Mouse (Mus musculus): Measurements from ENCODE around the gene Acap2.

Gene Acap2

DNA sequence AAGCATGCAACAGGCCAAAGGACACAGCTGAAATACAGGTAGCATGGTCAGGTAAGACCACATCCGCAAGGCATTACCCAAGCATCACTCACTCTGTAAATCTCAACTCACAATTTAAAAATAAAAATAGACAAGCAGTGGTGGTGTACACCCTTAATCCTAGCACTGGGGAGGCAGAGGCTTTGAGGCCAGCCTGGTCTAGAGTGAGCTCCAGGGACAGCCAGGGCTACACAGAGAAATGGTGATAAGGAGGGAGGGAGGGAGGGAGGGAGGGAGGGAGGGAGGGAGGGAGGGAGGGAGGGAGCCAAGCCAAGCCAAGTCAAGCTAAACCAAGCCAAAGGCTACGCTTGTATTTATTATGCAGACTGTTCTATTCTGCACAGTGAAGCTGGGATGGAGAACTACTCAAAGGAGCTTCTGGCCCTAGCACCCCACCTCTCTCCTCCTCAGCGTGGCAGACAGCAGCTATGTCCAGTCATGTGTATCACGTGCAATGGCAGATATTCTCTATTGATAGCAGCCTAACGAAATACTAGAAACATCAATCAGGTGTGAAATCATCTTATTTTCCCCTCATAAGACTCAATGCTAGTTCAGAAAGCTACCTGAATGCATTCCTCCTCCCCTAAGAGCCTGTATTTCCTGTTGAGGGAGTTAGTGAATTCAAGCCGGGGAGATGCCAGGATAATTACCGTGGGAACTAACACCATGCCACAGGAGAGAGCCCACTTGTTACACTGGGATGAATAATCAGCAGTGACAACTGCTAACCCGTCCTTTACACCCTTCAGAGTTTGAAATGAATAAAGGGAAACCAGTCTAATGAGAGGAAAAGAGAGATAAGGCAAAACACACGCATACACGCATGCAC lies 33.8 kb downstream of the Acap2 start:
- no peak for DNase-seq

DNA sequence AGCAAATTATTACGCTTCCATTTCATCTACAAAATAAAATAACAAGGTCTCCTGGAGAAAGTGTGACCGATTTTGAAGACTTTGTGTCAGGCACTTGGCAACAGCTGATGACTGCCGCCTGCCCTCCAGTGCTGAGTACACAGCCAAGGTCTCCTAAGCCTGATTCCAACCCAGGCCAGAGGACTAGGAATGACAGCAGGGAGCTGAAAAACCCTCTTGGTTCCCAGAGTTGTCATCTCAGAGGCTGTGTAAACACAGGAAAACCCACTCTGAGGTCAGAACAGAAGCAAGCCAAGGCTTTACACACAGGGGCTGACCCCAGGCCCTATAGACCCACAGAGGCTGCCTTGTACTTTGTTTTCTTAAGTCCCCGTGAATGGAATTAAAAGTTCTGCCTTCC lies 35.1 kb downstream of the Acap2 start:
- DNase-seq, result peak; percentile 34

DNA sequence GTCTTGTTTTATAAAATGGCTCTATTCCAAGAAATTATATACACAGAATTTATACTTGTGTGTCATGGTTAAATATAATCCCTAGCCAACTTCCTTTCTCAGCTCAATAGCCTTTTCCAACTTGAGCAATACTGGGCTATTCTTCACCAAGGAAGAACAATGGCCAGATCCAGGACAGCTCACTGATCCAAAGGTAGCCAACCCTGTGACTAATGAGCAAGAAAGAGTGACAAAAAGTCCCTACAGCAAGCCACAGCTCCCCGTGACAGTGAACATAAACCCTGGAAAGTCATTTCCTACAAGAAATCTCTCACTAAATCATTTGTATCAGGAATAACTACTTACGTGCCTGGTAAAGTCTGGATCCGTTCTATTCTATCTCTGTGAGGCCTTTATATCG lies 35.6 kb downstream of the Acap2 start:
- DNase-seq, result no peak

DNA sequence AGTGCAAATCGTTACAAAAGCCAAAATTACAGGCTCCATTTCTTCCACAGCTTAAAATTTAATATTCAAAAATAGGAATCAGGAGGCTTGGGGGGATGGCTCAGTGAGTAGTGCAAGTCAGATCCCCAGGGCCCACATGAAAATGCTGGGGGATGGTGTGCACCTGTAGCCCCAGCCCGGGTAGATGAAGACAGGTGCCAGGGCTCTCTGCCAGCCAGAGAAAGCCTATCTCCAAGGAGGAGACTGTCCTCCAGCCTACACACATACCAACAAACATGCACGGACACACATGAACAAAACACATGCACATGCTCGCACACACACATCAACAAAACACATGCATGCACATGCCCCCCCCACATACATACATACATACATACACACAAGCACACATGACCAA lies 36.9 kb downstream of the Acap2 start:
- DNase-seq, result no peak

DNA sequence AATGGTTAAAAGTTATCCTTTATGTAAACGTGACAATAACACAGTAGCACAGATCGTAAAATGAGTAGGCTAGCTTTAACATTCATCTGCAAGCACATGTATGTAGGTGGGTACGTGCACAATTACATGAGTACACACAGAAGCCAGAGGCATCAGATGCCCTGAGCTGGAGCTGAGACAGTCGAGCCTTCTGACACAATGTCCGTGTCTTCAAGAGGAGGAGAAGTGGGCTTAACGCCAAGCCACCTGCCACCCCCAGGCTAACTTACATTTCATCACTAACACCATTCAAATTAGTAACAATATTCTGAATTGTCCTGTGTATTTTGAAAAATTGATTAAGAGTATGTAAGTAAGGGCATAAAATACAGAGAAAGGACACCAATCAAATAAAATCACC lies 40.6 kb downstream of the Acap2 start:
- DNase-seq, result no peak

DNA sequence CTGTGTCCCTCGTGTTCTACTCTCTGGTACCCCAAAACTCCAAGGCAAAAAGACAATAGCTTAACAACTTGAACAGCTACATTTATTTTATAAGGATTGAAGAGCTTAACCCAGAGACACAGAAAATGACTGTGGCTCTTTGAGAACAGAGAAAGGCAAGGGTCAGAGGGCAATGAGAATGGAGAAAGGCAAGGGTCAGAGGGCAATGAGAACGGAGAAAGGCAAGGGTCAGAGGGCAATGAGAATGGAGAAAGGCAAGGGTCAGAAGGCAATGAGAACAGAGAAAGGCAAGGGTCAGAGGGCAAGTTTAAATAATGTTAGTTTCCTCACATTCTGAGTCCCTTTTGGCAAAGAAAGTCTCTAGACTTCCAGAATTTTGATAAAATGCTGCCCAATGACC lies 41.6 kb downstream of the Acap2 start:
- no peak for DNase-seq

DNA sequence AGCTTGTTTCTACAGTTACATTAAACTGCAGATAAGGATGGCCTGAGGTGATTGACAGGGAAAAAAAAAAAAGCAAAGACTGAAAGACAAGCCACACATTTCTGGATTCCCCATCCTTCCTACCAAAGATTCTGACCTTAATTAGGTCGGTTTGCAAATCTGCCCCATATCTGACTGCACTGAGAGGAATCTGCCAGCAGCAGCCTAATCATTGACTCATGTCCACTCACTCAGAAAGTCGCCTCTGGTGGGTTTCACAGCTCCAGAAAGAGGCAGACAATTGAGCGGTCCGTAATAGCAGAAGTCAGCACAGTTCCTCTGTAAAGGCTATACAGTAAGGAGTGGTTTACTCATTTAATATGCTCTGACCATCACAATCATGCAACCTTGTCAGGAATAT lies 51.2 kb downstream of the Acap2 start:
- no peak for DNase-seq

DNA sequence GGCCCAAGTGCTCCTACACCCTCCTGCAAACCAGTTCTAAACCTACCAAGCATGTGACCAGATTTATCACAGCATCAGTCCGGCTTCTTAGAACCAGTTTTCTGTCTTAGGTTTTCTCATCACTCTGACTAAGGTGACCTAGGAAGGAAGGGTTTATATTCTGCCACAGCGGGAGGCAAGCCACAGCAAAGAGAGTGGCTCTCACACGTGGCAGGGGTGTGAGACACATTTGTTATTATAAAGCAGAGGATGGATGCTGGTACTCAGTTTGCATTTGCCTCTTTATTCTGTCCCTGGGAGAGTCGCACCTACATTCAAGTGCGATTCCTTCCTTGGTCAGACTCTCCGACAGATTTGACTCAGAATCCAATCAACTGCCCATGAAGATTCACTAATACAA lies 52.2 kb downstream of the Acap2 start:
- no peak for DNase-seq

DNA sequence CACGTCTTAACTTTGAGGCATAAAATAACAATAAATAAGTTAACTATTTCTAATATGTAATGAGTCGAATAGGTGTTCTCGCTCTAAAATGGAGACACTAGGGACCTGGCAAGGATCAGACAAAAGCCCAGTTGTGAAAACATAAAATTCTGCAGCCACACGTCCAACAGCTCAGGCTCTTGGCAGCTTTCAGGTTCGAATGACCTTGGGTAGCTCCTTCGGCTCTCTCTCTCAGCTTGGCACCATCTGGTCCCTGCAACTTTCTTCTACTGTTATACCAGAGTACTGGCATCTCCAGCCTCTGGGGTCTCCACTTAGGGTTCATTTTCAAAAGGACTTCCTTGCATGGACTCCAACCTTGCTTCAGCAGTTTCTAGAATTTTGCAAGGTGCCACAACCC lies 53.3 kb downstream of the Acap2 start:
- no peak for DNase-seq

DNA sequence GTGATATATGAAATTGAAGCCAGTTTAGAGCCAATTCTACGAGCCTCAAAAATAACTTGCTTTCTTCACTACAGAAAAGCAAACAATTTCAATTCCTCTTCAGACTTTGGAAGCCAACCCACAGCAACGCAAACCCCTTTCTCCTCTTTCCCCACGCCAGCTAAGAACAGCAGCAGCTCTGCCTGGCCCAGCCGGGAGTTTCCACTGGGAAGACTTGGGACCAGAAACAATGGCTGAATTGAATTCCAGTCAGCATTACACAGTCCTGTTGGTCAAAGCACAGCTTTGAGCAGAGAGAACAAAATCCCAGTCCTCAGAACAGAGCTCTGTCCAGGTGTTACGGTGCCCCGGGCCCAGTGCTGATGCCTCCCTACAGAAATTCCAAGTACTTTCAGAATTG lies 59.1 kb downstream of the Acap2 start:
- peak; percentile 13 for DNase-seq

DNA sequence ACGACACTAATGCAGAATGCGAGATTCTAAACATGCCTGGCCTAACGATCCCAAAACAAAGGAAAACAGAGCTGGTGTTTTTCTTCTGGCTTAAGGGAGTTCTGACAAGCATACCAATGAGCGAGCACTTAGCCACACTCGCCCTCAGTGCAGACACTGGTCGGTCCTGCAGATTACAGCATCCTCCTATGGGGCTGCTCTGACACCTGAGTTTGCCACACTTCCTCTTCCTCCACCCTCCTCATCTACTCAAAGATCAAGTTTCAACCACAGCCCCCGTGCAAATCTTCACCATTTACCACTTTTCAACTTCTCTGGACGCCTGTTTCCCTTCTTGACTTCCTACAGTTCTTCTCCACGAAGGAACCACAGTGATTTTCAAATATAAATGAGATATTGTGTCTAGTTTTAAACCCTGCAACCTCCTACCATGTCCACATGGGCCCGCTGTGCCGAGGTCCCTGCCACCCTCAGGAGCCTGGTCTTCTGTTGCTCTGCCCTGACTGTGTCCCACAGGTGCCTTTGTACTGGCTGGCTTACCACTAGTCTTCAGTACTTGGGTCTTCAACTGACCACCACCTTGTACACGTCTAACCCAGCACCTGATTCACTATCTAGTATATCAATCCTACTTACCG lies 64.3 kb downstream of the Acap2 start:
- no peak for DNase-seq

DNA sequence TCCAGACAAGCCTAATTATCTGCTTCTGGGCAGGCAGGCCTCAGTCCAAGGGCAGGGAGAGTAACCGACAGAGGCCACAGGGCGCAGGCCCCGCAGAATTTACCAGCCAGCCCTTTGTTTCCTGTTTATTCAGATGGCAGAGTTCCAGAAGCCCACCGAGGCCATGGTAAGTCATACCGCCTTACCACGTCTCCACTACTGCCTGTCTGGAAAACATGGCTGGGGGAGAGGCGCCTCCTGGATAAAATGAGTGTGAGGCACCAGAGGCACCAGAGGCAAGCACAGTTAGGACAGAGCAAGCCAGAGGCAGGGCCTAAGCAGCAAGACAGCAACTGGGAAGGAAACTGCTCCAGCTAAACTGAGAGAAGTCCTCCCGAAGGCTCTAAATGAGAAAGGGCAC lies 65.5 kb downstream of the Acap2 start:
- peak; percentile 60 for DNase-seq

DNA sequence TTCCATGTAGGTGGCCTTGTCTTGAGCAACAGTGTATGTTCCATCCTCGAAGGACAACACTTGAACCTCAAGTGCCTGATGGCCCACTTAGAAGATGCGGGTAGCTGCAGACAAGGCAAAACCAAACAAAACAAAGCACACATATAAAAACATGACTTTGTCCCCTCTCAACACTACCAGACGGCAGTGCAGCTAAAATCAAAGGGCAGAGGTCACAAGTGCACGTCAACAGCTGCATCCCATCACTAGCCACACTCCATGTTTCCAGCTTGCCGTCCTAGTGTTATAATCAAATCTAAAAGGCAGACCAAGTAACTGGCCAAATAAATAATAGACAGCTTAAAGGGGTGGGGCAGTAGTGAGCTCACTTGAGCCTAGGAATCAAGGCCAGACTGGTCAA lies 69.5 kb downstream of the Acap2 start:
- DNase-seq, result peak; percentile 46

DNA sequence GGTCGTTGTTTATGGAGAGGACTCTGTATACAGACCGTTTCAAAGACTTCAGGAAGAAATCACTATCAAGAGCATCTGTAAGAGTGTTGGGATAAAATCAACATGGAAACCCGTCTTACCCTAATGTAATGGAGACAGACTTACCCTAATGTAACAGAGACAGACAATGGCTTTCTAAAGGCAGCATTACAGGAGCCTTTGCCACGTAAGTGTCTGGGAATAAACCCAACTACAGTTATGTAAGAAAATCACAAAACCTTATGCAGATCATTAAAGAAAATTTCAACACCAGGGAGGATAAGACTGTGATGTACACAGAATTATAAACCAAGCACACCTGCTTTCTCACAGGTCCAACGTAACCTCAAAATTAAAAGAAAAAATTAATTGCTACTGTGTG lies 72.9 kb downstream of the Acap2 start:
- DNase-seq, result no peak

DNA sequence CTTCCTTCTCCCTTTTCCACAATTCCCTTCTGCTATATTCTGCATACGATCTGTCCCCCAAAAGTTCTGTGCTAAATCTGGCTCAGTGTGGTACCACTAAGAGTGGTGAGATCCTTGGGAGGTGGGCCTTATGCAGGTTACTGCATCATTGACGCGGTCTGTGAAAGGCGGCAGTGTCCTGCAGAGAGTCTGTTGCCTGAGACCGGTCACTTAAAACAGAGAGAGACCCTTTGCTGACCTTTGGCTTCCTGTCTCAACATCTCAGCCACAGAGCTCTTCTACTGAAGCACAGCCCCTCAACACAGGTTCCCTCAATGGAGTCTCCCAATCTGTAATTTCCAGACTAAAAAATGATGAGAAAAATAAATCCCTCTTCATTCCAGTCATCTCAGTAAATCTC lies 76.1 kb downstream of the Acap2 start:
- DNase-seq, result no peak

DNA sequence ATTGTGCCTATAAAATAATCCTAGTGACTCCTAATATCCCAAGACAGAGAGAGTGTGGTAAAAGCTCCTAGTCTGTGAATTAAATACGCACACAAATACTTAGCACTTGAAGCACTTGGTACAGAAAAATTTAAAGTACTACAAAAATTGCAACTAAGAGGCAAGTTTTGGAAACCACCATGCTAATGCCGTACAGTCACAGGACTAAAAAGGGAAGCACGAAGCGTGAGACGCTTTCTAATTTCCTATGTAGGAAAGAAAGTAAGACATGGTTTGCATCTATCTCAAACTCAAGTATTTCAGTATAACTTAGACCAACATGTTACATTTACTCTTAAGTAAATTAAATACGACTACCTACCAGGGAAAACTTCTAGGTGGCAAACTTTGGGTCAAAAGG lies 79.4 kb downstream of the Acap2 start:
- DNase-seq, result no peak

DNA sequence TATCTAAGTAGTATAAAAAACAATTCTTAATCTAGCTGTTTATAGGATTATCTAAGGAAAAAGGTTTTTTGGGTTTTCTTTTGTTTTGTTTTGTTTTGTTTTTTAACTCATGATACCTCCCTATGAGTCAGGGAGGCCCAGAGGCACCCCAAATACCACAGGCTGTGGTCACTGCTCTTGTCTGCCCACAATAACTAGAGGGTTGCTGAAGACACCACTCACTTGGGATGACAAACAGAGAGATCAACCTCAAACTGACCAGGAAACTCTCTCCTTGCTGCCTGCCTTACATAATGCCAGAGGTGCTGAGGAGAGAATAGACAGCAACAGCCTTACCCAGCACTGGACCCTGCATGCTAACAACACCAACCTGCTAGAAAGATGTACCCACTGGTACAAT lies 87.4 kb downstream of the Acap2 start:
- no peak for DNase-seq

DNA sequence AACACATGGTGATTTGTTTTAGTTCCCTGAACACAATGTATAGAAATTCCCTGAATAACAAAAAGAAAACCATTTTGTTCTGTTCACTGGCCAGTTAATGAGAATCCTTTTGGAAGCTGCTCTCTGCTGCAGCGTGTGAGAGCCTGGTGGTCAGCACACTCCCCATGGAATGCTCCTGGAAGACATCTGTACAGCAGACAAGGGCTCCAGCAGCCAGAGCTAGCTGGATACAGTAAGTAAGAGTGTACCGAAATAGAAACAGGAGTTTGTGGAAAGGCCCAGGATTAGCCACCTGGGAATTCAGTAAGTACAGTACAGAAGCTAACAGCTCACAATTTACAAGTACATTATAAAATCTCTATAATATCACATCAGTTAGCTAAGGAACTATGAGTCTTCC lies 99.7 kb downstream of the Acap2 start:
- no peak for DNase-seq

DNA sequence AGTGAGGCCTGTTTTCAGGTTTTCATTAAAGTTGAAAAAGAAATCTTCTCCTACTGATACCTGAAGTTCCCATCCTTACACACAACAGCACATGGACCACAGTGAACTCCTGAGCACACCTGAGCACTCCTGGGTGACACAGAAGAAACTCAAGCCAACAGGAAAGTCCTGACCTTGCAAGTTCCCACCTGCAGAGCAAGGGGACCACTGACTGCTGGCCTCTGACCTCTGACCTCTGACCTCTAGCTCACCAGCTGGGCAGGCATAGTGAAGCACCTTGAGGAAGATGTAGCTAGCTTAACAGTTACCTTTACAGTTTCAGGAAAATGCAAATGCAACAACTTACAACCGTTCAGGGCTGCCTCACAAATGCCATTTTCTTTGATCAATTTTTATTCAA lies 101.1 kb downstream of the Acap2 start:
- DNase-seq, result no peak

DNA sequence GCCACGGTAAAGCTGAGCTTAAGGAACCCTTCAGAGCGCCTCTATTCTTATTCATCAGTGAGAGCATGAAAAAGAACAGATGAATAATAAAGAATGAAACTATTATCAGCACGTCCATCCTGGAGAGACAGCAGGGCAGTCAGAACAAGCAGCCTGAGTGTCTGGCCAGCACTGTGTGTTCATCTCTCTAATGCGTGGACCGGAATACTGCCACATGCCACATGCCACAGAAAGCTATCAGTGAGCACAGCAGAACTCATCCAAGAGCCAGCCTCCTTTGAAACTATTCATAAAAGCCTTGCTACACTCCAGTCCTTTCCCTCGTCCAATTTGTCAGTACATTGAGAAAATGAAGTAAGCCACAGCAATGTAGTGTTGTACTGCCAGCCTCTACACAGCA lies 107.0 kb downstream of the Acap2 start:
- no peak for DNase-seq

DNA sequence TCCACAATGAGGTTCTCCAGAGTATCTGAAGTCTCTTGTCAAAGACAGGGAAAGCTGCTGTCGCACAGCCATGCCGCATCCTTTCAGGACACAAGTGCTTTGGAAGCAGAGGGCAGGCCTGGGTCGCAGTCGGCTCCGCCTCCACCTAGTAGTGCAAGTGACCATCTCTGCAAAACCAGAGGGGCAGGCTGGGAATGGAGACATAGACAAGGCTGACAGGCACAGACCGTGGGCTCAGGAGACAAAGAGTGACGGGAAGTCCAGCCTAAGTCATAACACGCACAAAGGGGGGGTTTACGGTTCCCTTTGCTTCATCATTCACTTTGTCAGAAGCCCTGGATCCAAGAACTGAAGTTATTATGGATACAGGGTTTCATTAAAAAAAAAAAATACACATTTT lies 107.9 kb downstream of the Acap2 start:
- DNase-seq, result peak; percentile 44

DNA sequence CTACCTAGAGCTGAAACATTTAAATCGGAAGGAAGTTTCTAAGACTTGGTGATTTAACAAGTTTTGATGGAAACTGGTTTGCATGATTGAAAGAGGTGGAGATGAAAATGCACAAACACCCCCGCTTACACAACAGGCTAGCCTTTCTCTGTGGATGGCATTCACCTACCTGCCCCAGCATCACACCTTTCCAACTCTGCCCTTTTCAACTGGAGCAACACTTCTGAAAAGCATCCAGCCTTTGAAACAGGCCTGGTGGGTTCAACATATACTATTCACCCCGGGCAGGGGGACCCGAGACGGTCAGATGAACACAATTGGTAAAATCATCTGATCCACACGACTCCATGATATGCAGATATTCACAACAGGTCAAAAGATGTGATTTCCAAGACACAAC lies 119.2 kb downstream of the Acap2 start:
- no peak for DNase-seq

DNA sequence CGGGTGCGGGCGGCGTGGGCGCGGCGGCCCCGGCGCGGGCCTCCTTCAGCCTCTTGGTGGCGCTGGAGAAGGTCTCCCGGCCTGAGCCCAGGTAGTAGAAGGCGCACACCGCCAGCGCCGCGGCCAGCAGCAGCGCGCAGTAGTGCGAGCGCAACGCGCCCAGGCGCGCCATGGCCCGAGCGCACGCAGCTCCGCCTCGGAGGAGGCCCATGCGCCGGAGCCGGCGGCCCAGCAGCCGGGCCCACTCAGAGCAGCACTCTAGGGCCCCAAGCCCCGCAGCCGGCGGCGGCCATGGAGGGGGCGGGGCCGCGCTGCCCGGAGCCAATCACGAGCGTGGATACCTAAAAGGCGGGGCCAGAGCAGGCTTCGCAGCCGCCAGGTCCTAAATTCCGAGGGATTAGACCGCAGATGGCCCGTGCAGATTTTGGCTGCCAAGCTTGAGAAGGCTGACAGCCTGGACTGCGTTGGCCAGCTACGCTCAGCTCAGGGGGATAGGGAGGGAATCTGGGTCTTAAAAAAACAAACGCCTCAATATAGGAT lies 119.8 kb downstream of the Acap2 start, which contains the start of gene Xxylt1:
Gene Xxylt1 (minus strand): TSS at position 308 of the 540 bp plus-strand sequence.
- DNase-seq, result peak; percentile 97

DNA sequence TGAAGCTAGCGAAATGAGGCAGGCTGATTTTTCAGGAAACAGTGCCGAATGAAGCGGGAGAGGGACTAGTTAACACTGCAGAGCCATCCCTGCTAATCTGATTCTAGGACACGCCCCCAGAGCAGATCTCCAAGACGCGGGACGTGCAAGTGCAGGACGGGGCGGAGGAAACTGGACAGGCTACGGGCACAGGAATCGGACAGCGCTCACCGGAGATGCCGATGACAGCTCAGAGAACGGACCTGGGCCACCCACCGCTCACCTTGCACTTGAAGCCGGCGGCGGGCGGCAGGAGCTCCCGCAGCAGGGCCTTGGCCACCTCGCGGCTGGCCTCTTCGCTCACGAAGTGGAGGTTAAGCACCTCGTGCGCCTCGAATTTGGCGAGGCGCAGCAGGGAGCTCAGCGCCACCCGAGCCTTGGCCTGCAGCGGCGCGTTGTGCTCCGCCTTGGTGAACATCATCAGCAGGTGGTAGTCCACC lies 120.4 kb downstream of the Acap2 start:
- peak; percentile 85 for DNase-seq
